Mouse (Mus musculus) heart, embryonic 10.5 days (tissue): Measurements from ENCODE around the gene Dlx4. TPM values are rescaled to one million over a fixed set of nuclear protein-coding genes. Genes with fewer than 3 reads are reported as not detected.

Source experiments
- DNase-seq: peaks from one replicate; pipeline ENCODE4 v3.0.0-alpha.2; 2017; ENCODE audit warnings: low spot score
- H3K27ac ChIP-seq: fragments of 300-500 bp; sonication (generic); 2 replicates; pipeline ENCODE4 v1.5.1; 2016; ENCODE audit warnings: mild to moderate bottlenecking
- H3K27me3 ChIP-seq: fragments of 300-500 bp; sonication (generic); 2 replicates; pipeline ENCODE4 v1.6.1; 2016; ENCODE audit warnings: mild to moderate bottlenecking; ENCODE audit not compliant: poor library complexity, insufficient read depth, severe bottlenecking
- H3K36me3 ChIP-seq: fragments of 300-500 bp; sonication (generic); 2 replicates; pipeline ENCODE4 v1.6.1; 2016; ENCODE audit warnings: mild to moderate bottlenecking, moderate library complexity
- H3K4me1 ChIP-seq: fragments of 300-500 bp; sonication (generic); 2 replicates; pipeline ENCODE4 v1.6.1; 2016; ENCODE audit warnings: mild to moderate bottlenecking
- H3K4me3 ChIP-seq: fragments of 300-500 bp; sonication (generic); 2 replicates; pipeline ENCODE4 v1.5.1; 2016; ENCODE audit warnings: mild to moderate bottlenecking, moderate library complexity
- H3K9me3 ChIP-seq: fragments of 300-500 bp; sonication (generic); 2 replicates; pipeline ENCODE4 v1.6.1; 2016; ENCODE audit warnings: mild to moderate bottlenecking, moderate library complexity
- WGBS: fragments of 180-500 bp; shearing (Covaris S2); methylation state at CpG from one replicate; pipeline ENCODE4 v1.1.7; 2016; 5-methylcytosine and 5-hydroxymethylcytosine counted together
- polyA plus RNA-seq: library from polyadenylated mRNA; unstranded; fragments of >200 nt; fragmentation: Nextera tagmentation; extraction: Ambion mirVana; gene quantifications from 2 replicates; pipeline ENCODE4 v1.2.1, GENCODE M21; 2016

Gene Dlx4
- polyA plus RNA-seq, 1 experiment from 2014 or later, result 0.43 TPM

DNA sequence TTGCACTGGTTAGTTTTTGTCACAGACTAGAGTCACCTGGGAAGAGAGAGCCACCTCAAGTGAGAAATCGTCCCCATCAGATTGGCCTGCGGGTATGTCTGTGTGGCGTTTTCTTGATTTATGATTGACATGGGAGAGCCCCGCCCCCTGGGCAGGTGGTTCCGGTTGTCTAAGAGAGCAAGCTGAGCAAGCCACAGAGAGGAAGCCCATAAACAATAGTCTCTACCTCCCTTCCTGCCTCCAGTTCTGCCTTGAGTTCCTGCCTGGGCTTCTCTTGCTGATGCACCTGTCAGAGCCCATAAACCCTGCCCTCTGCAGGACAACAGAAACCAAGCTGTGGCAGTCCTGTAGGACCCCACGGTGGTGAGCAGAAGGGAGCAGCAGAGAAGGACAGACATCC lies 12.7 kb downstream of the Dlx4 start:
- WGBS, result 69% methylated on average over 6 of the region's 6 CpGs
- Histone ChIP-seq H3K36me3 (no peaks in the 10 kb centered on the region), H3K27me3 (peaks cover 78% of the 10 kb centered on the region), H3K4me3 (no peak overlapping the region), H3K9me3 (no peaks in the 10 kb centered on the region), H3K4me1 (peaks cover 12% of the 10 kb centered on the region; the same call in 1 of the 2 replicates), H3K27ac (no peak overlapping the region)
- no peak for DNase-seq

DNA sequence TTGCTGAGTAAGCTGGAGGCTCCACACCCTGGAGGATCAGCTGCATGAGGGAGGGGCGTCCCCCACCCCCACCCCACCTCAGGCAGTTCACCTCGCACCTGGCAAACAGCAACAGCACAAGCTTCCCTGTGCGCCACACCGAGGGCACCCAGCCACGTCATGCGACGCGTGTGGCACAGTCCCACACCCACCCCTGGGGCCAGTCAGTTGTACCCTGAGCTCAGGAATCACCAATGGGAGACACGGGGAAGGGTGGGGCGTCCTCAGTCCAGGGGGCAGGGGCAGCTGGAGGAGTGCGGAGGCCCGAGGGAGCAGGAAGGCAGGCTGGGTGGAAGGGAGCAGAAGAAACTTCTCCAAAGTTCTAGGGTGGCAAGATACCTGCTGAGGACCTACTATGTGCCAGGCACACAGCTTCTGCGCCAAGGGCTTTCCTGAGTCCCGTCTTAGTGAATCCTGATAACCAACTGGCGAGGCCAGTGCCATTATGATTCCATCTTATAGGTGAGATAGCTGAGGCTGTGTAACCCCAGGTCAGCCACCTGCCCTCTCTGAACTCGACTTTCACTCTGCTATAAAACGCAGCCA lies 15.3 kb downstream of the Dlx4 start:
- Histone ChIP-seq H3K9me3 (no peaks in the 10 kb centered on the region), H3K4me1 (peaks cover 12% of the 10 kb centered on the region), H3K27ac (no peak overlapping the region), H3K36me3 (no peaks in the 10 kb centered on the region), H3K4me3 (no peak overlapping the region), H3K27me3 (peaks cover 75% of the 10 kb centered on the region)
- DNase-seq, result no peak
- 72% methylated on average over 17 of the region's 17 CpGs for WGBS

DNA sequence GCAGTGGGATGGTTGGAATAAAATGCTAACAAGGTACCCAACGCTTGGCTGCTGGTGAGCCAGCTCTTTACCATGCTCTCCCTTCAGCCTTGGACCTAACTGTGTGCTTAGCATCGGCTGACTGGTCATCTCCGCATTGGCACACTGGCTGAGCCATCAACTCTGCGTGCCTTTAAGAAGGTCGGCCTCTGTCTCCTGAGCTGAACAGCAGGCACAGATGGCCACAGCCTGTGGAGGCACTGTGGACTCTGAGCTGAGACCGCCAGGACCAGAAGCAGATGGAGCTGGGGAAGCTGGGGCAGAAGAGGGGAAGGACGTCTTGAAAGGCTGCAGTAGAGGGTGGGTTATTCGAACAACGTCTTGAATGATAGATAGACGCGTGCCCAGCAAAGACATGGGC lies 17.7 kb downstream of the Dlx4 start:
- no peak for DNase-seq
- Histone ChIP-seq H3K4me1 (peaks cover 17% of the 10 kb centered on the region), H3K27ac (no peak overlapping the region), H3K36me3 (no peaks in the 10 kb centered on the region), H3K4me3 (no peak overlapping the region), H3K27me3 (peaks cover 77% of the 10 kb centered on the region), H3K9me3 (no peaks in the 10 kb centered on the region)
- WGBS, result 68% methylated on average over 11 of the region's 11 CpGs

GRCm38 (mm10) chr11:95126272-95127245 lies 19.5 kb downstream of the Dlx4 start:
- no peak for DNase-seq
- no peaks in the 10 kb centered on the region for H3K9me3 ChIP-seq
- 2% methylated on average over 20 of the region's 20 CpGs for WGBS
- H3K27ac ChIP-seq, result peak overlapping the region; percentile 59; the same call in 1 of the 2 replicates
- H3K4me3 ChIP-seq, result peak overlapping the region; percentile 35
- H3K27me3 ChIP-seq, result peaks cover 90% of the 10 kb centered on the region
- H3K36me3 ChIP-seq, result no peaks in the 10 kb centered on the region
- peaks cover 27% of the 10 kb centered on the region for H3K4me1 ChIP-seq

- Histone ChIP-seq H3K36me3 (no peaks in the 10 kb centered on the region), H3K4me1 (peaks cover 38% of the 10 kb centered on the region), H3K9me3 (no peaks in the 10 kb centered on the region), H3K4me3 (no peak overlapping the region), H3K27me3 (peaks cover 97% of the 10 kb centered on the region), H3K27ac (0 out of 2 replicates have a peak overlapping the region, but pooled peaks have one; percentile 49)
- no peak for DNase-seq
- 20% methylated on average over 7 of the region's 7 CpGs for WGBS
Observed at GRCm38 (mm10) chr11:95125366-95125948, 20.6 kb downstream of the Dlx4 start.

- no peak for DNase-seq
- Histone ChIP-seq H3K4me1 (peaks cover 56% of the 10 kb centered on the region), H3K27ac (peak overlapping the region; percentile 5; the same call in 1 of the 2 replicates), H3K36me3 (no peaks in the 10 kb centered on the region), H3K4me3 (peak overlapping the region; percentile 54), H3K27me3 (peaks cover 100% of the 10 kb centered on the region), H3K9me3 (no peaks in the 10 kb centered on the region)
- 37% methylated on average over 6 of the region's 6 CpGs for WGBS
Observed at GRCm38 (mm10) chr11:95122100-95122489, 24.0 kb downstream of the Dlx4 start.

- Histone ChIP-seq H3K27ac (peak overlapping the region; percentile 5; the same call in 1 of the 2 replicates), H3K4me3 (peak overlapping the region; percentile 54), H3K4me1 (peaks cover 51% of the 10 kb centered on the region), H3K27me3 (peaks cover 99% of the 10 kb centered on the region), H3K36me3 (no peaks in the 10 kb centered on the region), H3K9me3 (no peaks in the 10 kb centered on the region)
- WGBS, result 1% methylated on average over 63 of the region's 63 CpGs
- no peak for DNase-seq
Observed at GRCm38 (mm10) chr11:95121161-95122099, 24.6 kb downstream of the Dlx4 start.

- Histone ChIP-seq H3K4me3 (peak overlapping the region; percentile 54), H3K27me3 (peaks cover 92% of the 10 kb centered on the region), H3K27ac (0 out of 2 replicates have a peak overlapping the region, but pooled peaks have one; percentile 17), H3K36me3 (no peaks in the 10 kb centered on the region), H3K9me3 (no peaks in the 10 kb centered on the region), H3K4me1 (peaks cover 44% of the 10 kb centered on the region)
- WGBS, result under 1% methylated on average over 21 of the region's 21 CpGs
- DNase-seq, result no peak
Observed at GRCm38 (mm10) chr11:95120633-95121020, 25.4 kb downstream of the Dlx4 start.

DNA sequence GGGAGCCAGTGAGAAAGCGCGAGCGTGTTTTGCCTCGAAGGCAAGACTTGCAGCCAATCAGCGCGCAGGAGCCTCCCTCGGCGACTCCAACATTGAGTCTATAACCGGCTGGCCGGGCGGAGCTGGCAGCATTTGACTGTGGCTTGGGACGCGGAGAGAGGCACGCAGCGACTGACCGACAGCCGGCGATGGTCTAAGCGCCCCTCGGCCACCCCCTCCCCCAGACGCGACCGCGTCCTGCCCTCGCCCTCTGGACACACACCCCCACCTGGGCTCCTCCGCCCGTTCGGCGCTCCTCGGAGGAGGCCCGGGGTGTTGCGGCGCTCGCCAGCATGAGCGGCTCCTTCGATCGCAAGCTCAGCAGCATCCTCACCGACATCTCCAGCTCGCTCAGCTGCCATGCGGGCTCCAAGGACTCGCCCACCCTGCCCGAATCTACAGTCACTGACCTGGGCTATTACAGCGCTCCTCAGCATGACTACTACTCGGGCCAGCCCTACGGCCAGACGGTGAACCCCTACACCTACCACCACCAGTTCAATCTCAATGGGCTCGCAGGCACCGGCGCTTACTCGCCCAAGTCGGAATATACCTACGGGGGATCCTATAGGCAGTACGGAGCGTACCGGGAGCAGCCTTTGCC lies 26.0 kb downstream of the Dlx4 start, which contains the start of gene Dlx3:
Gene Dlx3 (plus strand): TSS at position 130 of the 643 bp plus-strand sequence.
- Histone ChIP-seq H3K27ac (peak within 1 kb of the TSS; percentile 17; the same call in 1 of the 2 replicates), H3K27me3 (peaks cover 87% of the 10 kb centered on the region), H3K4me1 (peaks cover 39% of the 10 kb centered on the region), H3K9me3 (no peaks in the 10 kb centered on the region), H3K4me3 (peak within 1 kb of the TSS; percentile 54), H3K36me3 (no peaks in the 10 kb centered on the region)
- WGBS, result under 1% methylated on average over 55 of the region's 55 CpGs
- DNase-seq, result no peak

- H3K4me1 ChIP-seq, result peaks cover 39% of the 10 kb centered on the region
- 4% methylated on average over 8 of the region's 8 CpGs for WGBS
- no peaks in the 10 kb centered on the region for H3K36me3 ChIP-seq
- H3K9me3 ChIP-seq, result no peaks in the 10 kb centered on the region
- H3K27me3 ChIP-seq, result peaks cover 78% of the 10 kb centered on the region
- no peak overlapping the region for H3K4me3 ChIP-seq
- DNase-seq, result no peak
- H3K27ac ChIP-seq, result no peak overlapping the region
Observed at GRCm38 (mm10) chr11:95118505-95118904, 27.6 kb downstream of the Dlx4 start.

DNA sequence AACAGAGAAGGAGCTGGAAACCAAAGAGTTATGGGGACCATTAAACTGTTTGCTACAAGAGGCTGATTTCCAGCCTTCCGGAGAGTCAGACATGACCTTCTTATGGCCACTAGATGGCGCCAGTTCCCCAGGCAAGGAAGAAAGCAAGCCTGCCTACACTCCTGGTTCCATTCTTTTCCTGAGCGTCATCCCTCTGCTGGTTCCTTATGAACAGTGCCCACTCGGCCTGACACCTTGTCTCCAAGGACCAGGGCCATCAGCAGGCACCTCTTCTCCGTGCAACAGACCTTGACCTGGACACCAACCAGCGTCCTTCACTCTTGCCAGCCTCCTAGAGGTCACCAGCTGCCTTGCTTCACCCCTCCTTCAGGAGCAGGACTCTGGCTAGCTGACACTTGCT lies 29.0 kb downstream of the Dlx4 start:
- 4% methylated on average over 6 of the region's 6 CpGs for WGBS
- no peak overlapping the region for H3K27ac ChIP-seq

More for the DNA sequence above, 29.0 kb downstream of the Dlx4 start:
- H3K4me1 ChIP-seq, result peaks cover 36% of the 10 kb centered on the region
- H3K9me3 ChIP-seq, result no peaks in the 10 kb centered on the region
- no peak overlapping the region for H3K4me3 ChIP-seq
- H3K27me3 ChIP-seq, result peaks cover 68% of the 10 kb centered on the region
- peak; percentile 88 for DNase-seq
- H3K36me3 ChIP-seq, result no peaks in the 10 kb centered on the region
